Mouse (Mus musculus) testis, adult 2 months (tissue): ENCODE measurements around the gene Hoxb5.

Experiments
- CTCF ChIP-seq: fragments of 200-500 bp; IDR thresholded peaks from 2 replicates; pipeline ENCODE4 v1.5.1; 2012; ENCODE audit warnings: low read depth, mild to moderate bottlenecking, inconsistent platforms, low read length, moderate library complexity; ENCODE audit not compliant: control insufficient read depth, insufficient read depth, insufficient replicate concordance
- POLR2A ChIP-seq: fragments of 200-500 bp; IDR thresholded peaks from 2 replicates; pipeline ENCODE4 v1.6.1; 2012; ENCODE audit warnings: low read depth, mild to moderate bottlenecking, inconsistent platforms, low read length, moderate library complexity; ENCODE audit not compliant: control insufficient read depth

DNA sequence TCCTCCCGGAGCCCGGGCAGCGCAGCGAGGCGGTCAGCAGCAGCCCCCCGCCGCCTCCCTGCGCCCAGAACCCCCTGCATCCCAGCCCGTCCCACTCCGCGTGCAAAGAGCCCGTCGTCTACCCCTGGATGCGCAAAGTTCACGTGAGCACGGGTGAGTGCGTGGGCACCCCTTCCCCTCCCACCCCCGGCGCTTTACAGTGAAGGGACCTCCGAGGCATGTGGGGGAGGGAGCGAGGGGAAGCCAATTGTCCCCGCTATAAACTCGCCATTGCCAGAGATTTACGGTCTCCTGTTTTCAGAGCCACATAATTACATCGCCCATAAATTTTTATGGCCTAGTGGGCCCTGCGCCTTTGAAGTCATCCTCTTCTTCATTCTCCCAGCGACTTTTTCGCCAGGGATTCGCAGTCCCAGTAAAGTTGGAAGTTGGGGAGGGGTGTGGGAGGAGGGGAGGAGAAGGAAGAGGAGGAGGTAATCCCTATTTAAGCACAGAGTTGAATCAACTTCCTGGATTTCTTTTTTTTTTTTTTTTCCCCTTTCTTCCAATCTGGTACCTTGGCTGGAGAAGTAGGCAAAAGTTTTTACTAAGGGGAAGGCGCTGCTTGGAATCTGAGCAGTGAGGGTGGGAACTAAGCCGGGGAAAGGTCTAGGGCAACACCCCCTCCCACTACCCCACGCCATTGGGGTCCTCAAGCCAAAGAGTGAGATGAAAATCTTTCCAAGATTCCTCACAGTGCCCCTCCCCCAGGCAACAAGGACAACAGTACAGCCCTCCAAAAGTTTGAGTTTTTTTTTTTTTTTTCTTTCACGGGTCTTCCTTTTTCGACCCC lies 16.2 kb downstream of the Hoxb5 start:
- TF ChIP-seq CTCF (no peak), POLR2A (no peak)
